Mouse (Mus musculus) limb, embryonic 14.5 days (tissue): ENCODE measurements around the gene Tagln. TPM values are rescaled to one million over a fixed set of nuclear protein-coding genes. Genes with fewer than 3 reads are reported as not detected.

Experiments
- ATAC-seq: fragments of 200-750 bp; cut with Nextera tagmentation; 2 replicates; pipeline ENCODE4 v1.8.0; 2017; ENCODE audit warnings: low read depth, moderate number of reproducible peaks, moderate TSS enrichment; ENCODE audit not compliant: low FRiP score
- DNase-seq: peaks from one replicate; pipeline ENCODE4 v3.0.0-alpha.2; 2015; ENCODE audit warnings: low spot score
- H3K27ac ChIP-seq: fragments of 300-500 bp; sonication (generic); replicated peaks from 2 replicates; pipeline ENCODE4 v1.5.1; 2014; ENCODE audit warnings: low read depth, mild to moderate bottlenecking, low read length, moderate library complexity, mixed read lengths
- H3K27me3 ChIP-seq: fragments of 300-500 bp; sonication (generic); 2 replicates; pipeline ENCODE4 v1.6.1; 2014; ENCODE audit warnings: low read length, mixed read lengths; ENCODE audit not compliant: control insufficient read depth, insufficient read depth
- H3K36me3 ChIP-seq: fragments of 300-500 bp; sonication (generic); 2 replicates; pipeline ENCODE4 v1.6.1; 2014; ENCODE audit warnings: mild to moderate bottlenecking, low read length, moderate library complexity, mixed read lengths; ENCODE audit not compliant: control insufficient read depth, insufficient read depth
- H3K4me1 ChIP-seq: fragments of 300-500 bp; sonication (generic); 2 replicates; pipeline ENCODE4 v1.6.1; 2014; ENCODE audit warnings: antibody characterized with exemption, low read length, mixed read lengths; ENCODE audit not compliant: control insufficient read depth, insufficient read depth
- H3K4me2 ChIP-seq: fragments of 300-500 bp; sonication (generic); replicated peaks from 2 replicates; pipeline ENCODE4 v1.6.1; 2014; ENCODE audit warnings: low read depth, mild to moderate bottlenecking, low read length, moderate library complexity; ENCODE audit not compliant: severe bottlenecking
- H3K4me3 ChIP-seq: fragments of 300-500 bp; sonication (generic); replicated peaks from 2 replicates; pipeline ENCODE4 v1.5.1; 2014; ENCODE audit warnings: low read length
- H3K9ac ChIP-seq: fragments of 300-500 bp; sonication (generic); 2 replicates; pipeline ENCODE4 v1.6.1; 2014; ENCODE audit warnings: mild to moderate bottlenecking, low read depth, low read length, moderate library complexity; ENCODE audit not compliant: severe bottlenecking
- H3K9me3 ChIP-seq: fragments of 300-500 bp; sonication (generic); 2 replicates; pipeline ENCODE4 v1.6.1; 2016; ENCODE audit warnings: low read length; ENCODE audit not compliant: control insufficient read depth
- POLR2A ChIP-seq: fragments of 200-500 bp; IDR thresholded peaks from 2 replicates; pipeline ENCODE4 v1.8.0; 2012; ENCODE audit warnings: inconsistent platforms, mild to moderate bottlenecking, moderate library complexity, borderline replicate concordance; ENCODE audit not compliant: insufficient read depth, insufficient read length; ENCODE audit errors: extremely low read depth
- WGBS: fragments of 180-500 bp; shearing (Covaris S2); extraction: QIAGEN DNeasy Blood & Tissue Kit; methylation state at CpG from one replicate; pipeline ENCODE4 v1.1.7; 2014; 5-methylcytosine and 5-hydroxymethylcytosine counted together
- polyA plus RNA-seq, 2 experiments: library from polyadenylated mRNA; depleted of rRNA in 1 of 2; stranded (reverse) in 1 of 2; unstranded in 1 of 2; fragments of >200 nt; fragmentation: Nextera tagmentation in 1 of 2; extraction: Ambion mirVana in 1 of 2; gene quantifications; 2 replicates each; pipeline versions ENCODE4 v1.2.1 to v1.2.3; 2012 to 2014

Gene Tagln
- polyA plus RNA-seq, 2 experiments: 29.8 to 35.7 TPM

GRCm38 (mm10) chr9:45980611-45981010 is 44.8 kb upstream of the Tagln start:
- Histone ChIP-seq H3K9ac (no peak overlapping the region), H3K27ac (no peak overlapping the region), H3K9me3 (no peaks in the 10 kb centered on the region), H3K36me3 (peaks cover 22% of the 10 kb centered on the region), H3K4me2 (no peak overlapping the region), H3K27me3 (no peaks in the 10 kb centered on the region), H3K4me3 (no peak overlapping the region), H3K4me1 (peaks cover 12% of the 10 kb centered on the region; the same call in 1 of the 2 replicates)
- no peak for DNase-seq
- WGBS: 89% methylated on average over 1 of the region's 1 CpGs
- no peak for TF ChIP-seq POLR2A
- ATAC-seq: no peak

GRCm38 (mm10) chr9:45979778-45980177 is 43.9 kb upstream of the Tagln start:
- H3K4me3 ChIP-seq: no peak overlapping the region
- no peaks in the 10 kb centered on the region for H3K27me3 ChIP-seq
- no peak overlapping the region for H3K9ac ChIP-seq
- no peak for TF ChIP-seq POLR2A
- no peak for ATAC-seq
- H3K4me1 ChIP-seq: peaks cover 9% of the 10 kb centered on the region; the same call in 1 of the 2 replicates
- 94% methylated on average over 2 of the region's 2 CpGs for WGBS
- H3K27ac ChIP-seq: no peak overlapping the region
- no peaks in the 10 kb centered on the region for H3K9me3 ChIP-seq
- peaks cover 29% of the 10 kb centered on the region for H3K36me3 ChIP-seq
- DNase-seq: no peak
- H3K4me2 ChIP-seq: no peak overlapping the region

- no peak overlapping the region for H3K4me3 ChIP-seq
- no peak overlapping the region for H3K9ac ChIP-seq
- no peak for DNase-seq
- H3K27ac ChIP-seq: no peak overlapping the region
- H3K36me3 ChIP-seq: peaks cover 51% of the 10 kb centered on the region
- H3K27me3 ChIP-seq: no peaks in the 10 kb centered on the region
- peaks cover 3% of the 10 kb centered on the region; the same call in 1 of the 2 replicates for H3K4me1 ChIP-seq
- TF ChIP-seq POLR2A: no peak
- no peak for ATAC-seq
- no peaks in the 10 kb centered on the region for H3K9me3 ChIP-seq
- H3K4me2 ChIP-seq: no peak overlapping the region
- 90% methylated on average over 2 of the region's 2 CpGs for WGBS
These were observed 41.0 kb upstream of the Tagln start for GRCm38 (mm10) chr9:45976884-45977283.

GRCm38 (mm10) chr9:45963577-45963976 is 27.7 kb upstream of the Tagln start:
- TF ChIP-seq POLR2A: no peak
- no peak for DNase-seq
- 93% methylated on average over 6 of the region's 6 CpGs for WGBS
- no peaks in the 10 kb centered on the region for H3K4me1 ChIP-seq
- peaks cover 76% of the 10 kb centered on the region for H3K36me3 ChIP-seq
- H3K4me2 ChIP-seq: no peak overlapping the region
- no peaks in the 10 kb centered on the region for H3K27me3 ChIP-seq
- H3K9ac ChIP-seq: no peak overlapping the region
- no peaks in the 10 kb centered on the region for H3K9me3 ChIP-seq
- no peak overlapping the region for H3K4me3 ChIP-seq
- H3K27ac ChIP-seq: no peak overlapping the region
- no peak for ATAC-seq

GRCm38 (mm10) chr9:45961855-45962254 is 26.0 kb upstream of the Tagln start:
- peaks cover 60% of the 10 kb centered on the region for H3K36me3 ChIP-seq
- WGBS: 85% methylated on average over 2 of the region's 2 CpGs
- H3K4me2 ChIP-seq: no peak overlapping the region
- no peaks in the 10 kb centered on the region for H3K4me1 ChIP-seq
- no peak overlapping the region for H3K4me3 ChIP-seq
- H3K9ac ChIP-seq: no peak overlapping the region
- no peak for DNase-seq
- H3K27ac ChIP-seq: no peak overlapping the region
- no peak for TF ChIP-seq POLR2A
- no peaks in the 10 kb centered on the region for H3K9me3 ChIP-seq
- ATAC-seq: no peak
- H3K27me3 ChIP-seq: no peaks in the 10 kb centered on the region

- H3K27ac ChIP-seq: no peak overlapping the region
- ATAC-seq: no peak
These were observed 23.8 kb upstream of the Tagln start for GRCm38 (mm10) chr9:45959661-45960060.

More at GRCm38 (mm10) chr9:45959661-45960060, 23.8 kb upstream of the Tagln start:
- H3K9ac ChIP-seq: no peak overlapping the region
- DNase-seq: no peak
- no peaks in the 10 kb centered on the region for H3K9me3 ChIP-seq
- TF ChIP-seq POLR2A: no peak
- 79% methylated on average over 7 of the region's 7 CpGs for WGBS
- H3K4me3 ChIP-seq: no peak overlapping the region
- no peak overlapping the region for H3K4me2 ChIP-seq
- H3K36me3 ChIP-seq: peaks cover 38% of the 10 kb centered on the region
- H3K27me3 ChIP-seq: no peaks in the 10 kb centered on the region
- peaks cover 8% of the 10 kb centered on the region; the same call in 1 of the 2 replicates for H3K4me1 ChIP-seq
